Mouse (Mus musculus) c-Kit-negative CD71-positive TER-119-positive erythroid progenitor cells, embryonic 14.5 days (primary cell): ENCODE results near the gene Sept9.
A peak's percentile ranks its signal among the peaks of the same experiment; 100 is the strongest.

Source experiments
- DNase-seq: peaks from one replicate; pipeline ENCODE4 v3.0.0-alpha.2; 2013; ENCODE audit warnings: low read depth, low spot score

Gene Sept9

GRCm38 (mm10) chr11:117370262-117370850, 170.9 kb downstream of the Sept9 start:
- no peak for DNase-seq

GRCm38 (mm10) chr11:117372537-117372936, 173.1 kb downstream of the Sept9 start:
- DNase-seq = no peak

GRCm38 (mm10) chr11:117373195-117373594, 173.7 kb downstream of the Sept9 start:
- DNase-seq = no peak

GRCm38 (mm10) chr11:117373870-117374269, 174.4 kb downstream of the Sept9 start:
- DNase-seq = no peak

DNA sequence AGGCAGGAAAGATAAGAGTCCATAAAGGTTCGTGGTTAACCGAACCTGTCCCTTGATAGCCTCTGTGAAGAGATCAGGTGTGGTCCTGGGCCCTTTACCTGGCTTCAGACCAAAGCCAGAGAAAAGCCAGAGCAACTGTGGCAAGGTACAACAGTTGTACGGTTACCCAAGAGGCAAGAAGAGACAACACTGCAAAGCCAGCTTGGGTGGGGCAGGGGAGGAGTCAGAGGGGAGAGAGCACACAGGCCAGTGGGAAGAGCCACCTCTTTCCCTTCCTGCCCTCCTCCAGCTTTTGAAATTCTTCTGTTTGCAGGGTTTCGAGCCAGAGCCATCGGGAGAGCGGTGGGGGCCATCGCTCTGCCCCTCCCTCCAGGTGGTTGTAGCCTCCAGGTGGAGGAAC, 174.8 kb downstream of the Sept9 start:
- DNase-seq = no peak

GRCm38 (mm10) chr11:117379774-117380173, 180.3 kb downstream of the Sept9 start:
- no peak for DNase-seq

DNA sequence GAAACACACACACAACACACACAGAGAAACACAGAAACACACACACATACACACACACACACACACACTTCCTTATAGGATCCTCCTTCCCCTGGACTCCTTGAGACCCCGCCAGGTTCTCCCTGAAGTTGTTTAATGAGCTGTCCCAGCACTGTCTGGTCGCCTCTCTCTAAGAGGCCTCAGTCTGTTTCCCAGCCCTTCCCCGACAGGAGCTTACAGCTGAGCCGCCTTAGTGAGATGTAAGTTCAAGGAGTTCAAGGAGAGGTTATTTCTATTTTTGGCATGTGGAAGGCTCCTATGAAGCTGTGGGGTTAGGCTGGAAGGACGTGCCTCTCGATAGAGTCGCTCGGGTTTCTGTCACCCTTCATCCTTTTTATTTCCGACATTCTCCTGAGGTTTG, 184.8 kb downstream of the Sept9 start:
- DNase-seq = no peak

GRCm38 (mm10) chr11:117384897-117385296, 185.4 kb downstream of the Sept9 start:
- DNase-seq = peak; percentile 36

DNA sequence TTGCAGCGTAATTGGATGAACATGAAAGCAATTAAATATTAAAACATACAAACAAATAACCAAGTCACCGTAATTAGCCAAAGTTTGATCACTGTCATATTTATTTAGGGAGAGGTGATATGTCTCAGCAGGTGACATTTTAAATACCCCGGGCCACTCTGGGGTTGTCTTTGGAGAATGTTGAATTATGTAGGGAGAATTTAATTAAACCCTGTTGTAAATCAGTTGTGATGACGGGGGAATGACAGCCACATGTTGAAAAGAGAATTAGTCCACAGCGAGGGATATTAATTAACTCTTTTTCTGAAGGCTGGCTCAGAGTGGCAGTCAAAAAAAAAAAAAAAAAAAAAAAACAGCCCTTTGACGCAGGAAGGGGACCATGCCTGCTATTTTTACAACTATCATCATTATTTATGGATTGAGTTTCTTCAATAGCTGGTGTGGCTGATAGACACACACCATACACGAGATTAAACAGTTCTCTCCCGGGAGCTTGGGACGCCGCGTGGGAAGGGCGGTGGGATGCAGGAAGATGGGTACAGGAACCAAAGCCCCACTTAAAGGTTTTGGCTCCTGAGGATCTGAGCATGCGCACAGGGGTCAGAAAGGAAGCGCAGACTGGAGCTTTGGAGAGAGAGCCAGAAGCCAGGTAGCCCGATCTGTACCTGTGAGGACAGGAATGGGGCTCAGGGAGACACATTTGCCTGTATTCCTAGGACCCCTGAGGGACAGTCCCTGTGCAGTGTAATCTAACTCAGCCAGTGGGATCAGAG, 186.1 kb downstream of the Sept9 start:
- DNase-seq = no peak

DNA sequence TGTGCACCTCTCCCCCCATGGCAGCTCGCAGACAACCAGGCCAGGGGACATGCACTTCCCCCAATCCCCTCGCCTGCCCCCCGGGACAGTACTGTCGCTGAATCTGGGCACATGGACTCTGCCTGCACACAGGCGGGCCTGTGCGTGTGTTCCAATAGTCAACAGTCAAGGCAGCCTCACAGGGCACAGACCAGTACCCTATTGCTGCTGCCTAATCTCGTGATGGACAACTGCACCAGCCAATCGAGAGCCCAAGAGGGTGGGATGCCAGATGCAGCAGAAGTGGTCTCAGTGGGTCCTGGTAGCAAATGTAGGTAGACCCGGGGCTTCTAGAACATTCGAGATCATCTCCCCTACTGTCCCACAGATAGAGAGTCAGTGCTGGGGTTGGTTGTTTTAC, 187.8 kb downstream of the Sept9 start:
- DNase-seq = no peak

- peak; percentile 21 for DNase-seq
Observed at GRCm38 (mm10) chr11:117390001-117390402, 190.5 kb downstream of the Sept9 start.

DNA sequence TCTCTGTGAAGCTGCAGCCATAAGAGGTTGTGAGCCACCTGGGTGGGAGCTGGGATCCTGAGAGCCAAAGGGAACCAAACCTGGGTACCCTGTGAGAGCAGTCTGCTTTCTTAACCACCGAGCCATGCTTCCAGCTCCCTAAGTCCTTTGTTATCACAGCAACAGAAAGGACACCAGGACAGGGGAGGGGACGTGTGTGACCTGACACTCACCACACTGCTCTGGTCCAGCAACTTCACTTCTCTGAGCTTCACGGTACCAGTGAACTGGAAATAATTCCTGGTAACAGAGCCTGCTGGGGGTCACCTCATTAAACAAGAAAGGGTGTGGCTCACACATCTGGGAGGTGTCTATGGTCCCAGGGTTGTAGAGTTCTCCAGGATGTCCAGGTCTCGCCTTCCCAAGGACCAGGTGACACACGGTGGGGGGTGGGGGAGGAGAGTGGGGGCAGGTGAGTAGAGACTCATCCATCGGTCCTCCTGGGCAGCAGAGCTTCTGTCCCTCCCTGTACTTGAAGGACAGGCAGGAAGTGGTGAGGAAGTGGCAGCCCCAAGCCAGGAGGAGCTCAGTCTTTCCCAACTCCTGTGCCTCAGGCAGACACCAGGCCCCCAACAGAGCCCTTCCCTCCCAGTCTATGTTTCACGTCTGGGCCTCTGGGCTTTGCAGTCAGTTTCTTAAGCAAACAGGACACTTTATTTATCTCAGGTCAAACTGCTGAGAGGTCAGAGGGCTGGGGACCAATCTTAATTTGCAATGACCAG, 191.5 kb downstream of the Sept9 start:
- DNase-seq = no peak

DNA sequence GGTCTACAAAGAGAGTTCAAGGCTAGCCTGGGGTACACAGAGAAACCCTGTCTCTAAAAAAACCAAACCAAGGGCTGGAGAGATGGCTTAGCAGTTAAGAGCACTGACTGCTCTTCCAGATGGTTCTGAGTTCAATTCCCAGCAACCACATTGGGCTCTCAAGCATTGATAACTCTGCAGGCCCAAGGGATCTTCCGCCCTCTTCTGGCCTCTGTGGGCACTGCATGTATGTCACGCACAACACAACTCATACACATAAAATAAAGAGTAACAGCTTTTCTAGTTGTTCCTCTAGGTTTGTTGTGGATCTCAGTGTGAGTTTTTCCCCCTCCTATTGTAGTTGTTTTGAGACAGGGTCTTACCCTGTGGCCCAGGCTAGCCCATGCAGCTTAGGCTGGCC, 192.8 kb downstream of the Sept9 start:
- DNase-seq = no peak

DNA sequence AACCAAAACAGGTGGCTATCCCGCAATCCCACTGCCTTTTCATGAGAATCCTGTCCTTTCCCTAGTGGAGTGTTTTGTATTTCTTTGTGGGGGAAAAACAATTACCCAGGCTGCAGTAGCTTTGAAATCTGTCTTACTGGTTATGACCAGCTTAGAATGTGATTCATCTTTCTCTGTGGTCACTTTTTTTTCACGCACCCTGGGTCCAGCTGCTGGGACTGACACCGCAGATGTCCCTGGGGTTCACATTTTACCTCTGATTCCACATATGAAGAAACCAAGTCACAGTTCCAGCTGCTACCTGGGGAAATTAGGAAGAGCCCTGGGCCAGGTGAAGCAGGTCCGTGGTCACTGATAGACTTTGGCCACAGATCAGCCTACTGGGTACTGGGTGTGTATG, 194.3 kb downstream of the Sept9 start:
- DNase-seq = no peak

GRCm38 (mm10) chr11:117394230-117395137, 195.0 kb downstream of the Sept9 start:
- no peak for DNase-seq

DNA sequence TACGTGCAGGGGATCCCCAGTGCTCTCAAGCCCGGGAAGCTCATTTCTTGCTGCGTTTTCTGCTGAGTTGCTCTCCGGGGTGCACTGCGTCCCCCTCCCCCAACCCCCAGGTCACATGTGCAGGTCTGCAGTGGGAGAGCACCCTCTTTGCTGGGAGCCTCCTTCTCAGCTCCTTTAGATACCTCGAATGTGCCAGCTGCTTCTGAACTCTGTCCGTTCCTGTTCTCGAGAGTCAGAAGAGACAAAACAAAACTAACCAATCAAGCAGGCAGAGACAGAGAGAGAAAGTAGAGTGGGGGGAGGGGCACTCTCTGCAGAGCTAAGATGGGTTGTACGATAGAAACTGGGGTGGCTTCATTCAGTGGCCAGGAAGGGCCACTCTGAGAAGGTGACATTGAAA, 195.8 kb downstream of the Sept9 start:
- DNase-seq = no peak

GRCm38 (mm10) chr11:117396929-117397328, 197.5 kb downstream of the Sept9 start:
- no peak for DNase-seq

DNA sequence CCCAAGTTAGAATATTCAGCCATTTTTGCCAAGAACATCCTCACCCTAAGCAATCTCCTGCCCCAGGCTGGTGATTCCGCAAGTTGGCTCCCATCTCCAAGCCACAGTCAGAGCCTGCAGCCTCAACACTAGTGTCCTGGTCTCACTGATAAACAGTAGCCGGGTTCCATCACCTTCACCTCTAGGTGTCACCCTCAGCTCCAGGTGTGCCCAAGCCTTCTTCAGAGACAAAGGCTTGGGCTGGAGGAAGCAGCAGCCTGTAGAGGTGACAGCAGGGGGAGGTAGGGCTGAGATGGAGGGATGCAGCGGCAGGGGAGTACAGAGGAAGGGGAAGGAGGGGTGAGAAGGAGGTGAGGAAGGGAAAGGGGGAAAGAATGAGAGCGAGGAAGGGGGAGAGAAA, 198.3 kb downstream of the Sept9 start:
- DNase-seq = no peak

- no peak for DNase-seq
Observed at GRCm38 (mm10) chr11:117398191-117398590, 198.7 kb downstream of the Sept9 start.

GRCm38 (mm10) chr11:117401583-117402367, 202.3 kb downstream of the Sept9 start:
- DNase-seq = no peak

DNA sequence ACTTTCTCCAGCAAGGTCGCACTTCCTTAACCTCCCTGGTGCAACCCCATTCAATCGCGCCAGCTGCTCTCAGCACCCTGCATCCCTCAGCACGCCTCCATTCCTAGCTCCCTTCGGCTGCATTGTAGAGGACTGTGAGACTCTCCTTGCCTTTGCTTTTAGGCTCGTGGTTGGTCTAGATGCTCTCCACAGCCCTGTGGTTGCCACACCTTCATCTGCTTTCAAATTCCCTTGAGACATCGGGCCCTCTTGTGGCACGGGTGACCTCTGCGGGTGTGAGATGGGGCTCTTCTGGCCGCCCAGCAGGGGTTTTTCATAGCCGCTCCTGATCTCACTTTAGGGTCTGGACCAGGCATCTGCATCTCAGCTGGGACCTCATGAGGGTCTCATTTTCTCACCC, 203.1 kb downstream of the Sept9 start:
- DNase-seq = no peak
